Mouse (Mus musculus) c-Kit-positive CD71-positive TER-119-positive erythroid progenitor cells, embryonic 14.5 days (primary cell): ENCODE measurements around the gene Cacnb3.
A peak's percentile ranks its signal among the peaks of the same experiment; 100 is the strongest.

Experiments
- DNase-seq: peaks from one replicate; pipeline ENCODE4 v3.0.0-alpha.2; 2013; ENCODE audit warnings: low spot score

The Cacnb3 gene

GRCm38 (mm10) chr15:98609331-98610130 lies 21.1 kb upstream of the Cacnb3 start, which contains the start of gene Adcy6:
Adcy6 (minus strand) TSS chr15:98610076.
- no peak for DNase-seq

GRCm38 (mm10) chr15:98610131-98610633 lies 20.5 kb upstream of the Cacnb3 start:
- no peak for DNase-seq

- DNase-seq: no peak
Measured at GRCm38 (mm10) chr15:98612229-98612628, 18.4 kb upstream of the Cacnb3 start.

GRCm38 (mm10) chr15:98614551-98614950 lies 16.1 kb upstream of the Cacnb3 start:
- DNase-seq: no peak

- DNase-seq: no peak
Measured at GRCm38 (mm10) chr15:98614971-98615370, 15.7 kb upstream of the Cacnb3 start.

GRCm38 (mm10) chr15:98615751-98616150 lies 14.9 kb upstream of the Cacnb3 start:
- DNase-seq: no peak

- no peak for DNase-seq
Measured at GRCm38 (mm10) chr15:98616362-98617175, 14.1 kb upstream of the Cacnb3 start.

- peak; percentile 76 for DNase-seq
Measured at GRCm38 (mm10) chr15:98617176-98617537, 13.5 kb upstream of the Cacnb3 start.

- DNase-seq: no peak
Measured at GRCm38 (mm10) chr15:98622199-98622598, 8.4 kb upstream of the Cacnb3 start.

- DNase-seq: no peak
Measured at GRCm38 (mm10) chr15:98622721-98623120, 7.9 kb upstream of the Cacnb3 start.

- no peak for DNase-seq
Measured at GRCm38 (mm10) chr15:98623361-98623821, 7.2 kb upstream of the Cacnb3 start.

GRCm38 (mm10) chr15:98626078-98626477 lies 4.6 kb upstream of the Cacnb3 start:
- DNase-seq: no peak

- DNase-seq: no peak
Measured at GRCm38 (mm10) chr15:98626487-98627212, 4.0 kb upstream of the Cacnb3 start.

- no peak for DNase-seq
Measured at GRCm38 (mm10) chr15:98628589-98629254, 1.9 kb upstream of the Cacnb3 start.

GRCm38 (mm10) chr15:98629464-98629863 lies 1.2 kb upstream of the Cacnb3 start:
- DNase-seq: no peak

GRCm38 (mm10) chr15:98631493-98631892 lies 853 bp downstream of the Cacnb3 start:
- peak; percentile 59 for DNase-seq

GRCm38 (mm10) chr15:98632107-98632744 lies 1.6 kb downstream of the Cacnb3 start:
- no peak for DNase-seq

GRCm38 (mm10) chr15:98632921-98633320 lies 2.3 kb downstream of the Cacnb3 start:
- DNase-seq: no peak

GRCm38 (mm10) chr15:98633822-98634470 lies 3.3 kb downstream of the Cacnb3 start:
- no peak for DNase-seq

GRCm38 (mm10) chr15:98634541-98635081 lies 4.0 kb downstream of the Cacnb3 start:
- no peak for DNase-seq
